Mouse (Mus musculus) cerebellum, adult 2 months (tissue): ENCODE results near the gene Fastk. TPM values are rescaled to one million over a fixed set of nuclear protein-coding genes. Genes with fewer than 3 reads are reported as not detected.
A peak's percentile ranks its signal among the peaks of the same experiment; 100 is the strongest.

Source experiments
- DNase-seq, 2 experiments: peaks; one replicate each; pipeline ENCODE4 v3.0.0; 2021
- H3K27ac ChIP-seq: fragments of 200-500 bp; 2 replicates; pipeline ENCODE4 v1.5.1; 2012; ENCODE audit warnings: low read length, control low read depth, inconsistent platforms; ENCODE audit not compliant: insufficient read depth
- H3K27me3 ChIP-seq: fragments of 200-500 bp; 2 replicates; pipeline ENCODE4 v1.6.1; 2012; ENCODE audit warnings: inconsistent platforms, mild to moderate bottlenecking, low read length, moderate library complexity; ENCODE audit not compliant: control insufficient read depth, insufficient read depth
- H3K4me1 ChIP-seq: fragments of 200-500 bp; 2 replicates; pipeline ENCODE4 v1.6.1; 2011; ENCODE audit warnings: low read length; ENCODE audit not compliant: control insufficient read depth, insufficient read depth
- H3K4me3 ChIP-seq: fragments of 200-500 bp; replicated peaks from 2 replicates; pipeline ENCODE3; 2011; ENCODE audit warnings: mild to moderate bottlenecking, low read depth, low read length, control low read depth; ENCODE audit not compliant: insufficient read depth
- CTCF ChIP-seq: fragments of 200-500 bp; IDR thresholded peaks from 2 replicates; pipeline ENCODE4 v1.5.1; 2011; ENCODE audit warnings: low read depth, mild to moderate bottlenecking, control low read depth, low read length, moderate library complexity, borderline replicate concordance; ENCODE audit not compliant: insufficient read depth
- POLR2A ChIP-seq: fragments of 200-500 bp; IDR thresholded peaks from 2 replicates; pipeline ENCODE4 v1.6.1; 2011; ENCODE audit warnings: low read length, control low read depth, borderline replicate concordance; ENCODE audit not compliant: insufficient read depth
- WGBS: fragments of 180-500 bp; shearing (Covaris S2); methylation state at CpG from one replicate; pipeline ENCODE4 v1.1.7; 2018; 5-methylcytosine and 5-hydroxymethylcytosine counted together
- polyA plus RNA-seq: library from polyadenylated mRNA; depleted of rRNA; stranded (reverse); fragments of >200 nt; gene quantifications from 2 replicates; pipeline ENCODE4 v1.2.3, GENCODE M21; 2012

Gene Fastk
- polyA plus RNA-seq, 1 experiment = 246 TPM

DNA sequence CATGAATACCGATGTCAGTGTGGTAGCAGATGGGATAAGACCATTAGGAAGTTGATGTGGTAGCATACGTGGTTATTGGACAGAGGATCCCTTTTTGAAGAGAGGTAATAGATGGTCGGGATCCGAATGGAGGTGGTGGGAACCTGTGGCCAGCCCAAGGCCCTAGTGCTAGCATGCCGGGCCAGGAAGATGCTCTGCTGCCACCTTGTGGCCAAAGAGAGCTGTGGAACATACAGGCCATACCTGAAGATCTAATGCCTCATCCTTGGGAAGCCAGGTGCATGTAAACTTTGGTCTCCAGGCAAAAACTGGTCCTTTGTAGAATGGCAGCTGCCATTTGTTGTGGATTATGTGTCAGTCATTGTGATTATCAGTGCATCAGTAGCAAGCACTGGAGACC lies 25.5 kb upstream of the Fastk start:
- Histone ChIP-seq H3K4me1 (peaks cover 26% of the 10 kb centered on the region), H3K27me3 (no peaks in the 10 kb centered on the region), H3K27ac (no peak overlapping the region), H3K4me3 (no peak overlapping the region)
- whole genome bisulfite sequencing = 3% methylated on average over 5 of the region's 5 CpGs
- TF ChIP-seq CTCF (peak; percentile 96), POLR2A (no peak)
- peak; percentile 81 to 85 for DNase-seq

DNA sequence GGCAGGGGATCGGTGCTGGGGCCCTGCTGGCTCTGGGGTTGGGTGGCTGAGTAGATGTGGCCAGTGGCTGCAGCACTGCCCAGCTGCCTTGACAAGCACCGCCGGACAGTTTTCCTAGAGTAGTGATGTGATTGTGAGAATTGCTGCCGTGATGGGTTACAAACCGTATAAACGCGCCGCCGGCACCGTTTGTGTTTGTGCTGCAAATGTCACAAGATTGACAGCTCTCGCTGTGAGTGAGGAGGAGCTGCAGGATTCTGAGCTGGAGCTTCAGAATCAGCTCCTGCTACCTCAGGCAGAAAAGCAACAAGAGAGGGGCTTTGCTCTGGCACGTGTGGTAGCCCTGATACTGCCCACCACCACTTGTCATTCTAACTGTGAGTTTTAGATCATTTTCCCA lies 21.7 kb upstream of the Fastk start:
- Histone ChIP-seq H3K4me3 (no peak overlapping the region), H3K4me1 (peaks cover 37% of the 10 kb centered on the region), H3K27ac (no peak overlapping the region), H3K27me3 (no peaks in the 10 kb centered on the region)
- no peak for DNase-seq
- no peak for TF ChIP-seq POLR2A
- WGBS = 6% methylated on average over 12 of the region's 12 CpGs

DNA sequence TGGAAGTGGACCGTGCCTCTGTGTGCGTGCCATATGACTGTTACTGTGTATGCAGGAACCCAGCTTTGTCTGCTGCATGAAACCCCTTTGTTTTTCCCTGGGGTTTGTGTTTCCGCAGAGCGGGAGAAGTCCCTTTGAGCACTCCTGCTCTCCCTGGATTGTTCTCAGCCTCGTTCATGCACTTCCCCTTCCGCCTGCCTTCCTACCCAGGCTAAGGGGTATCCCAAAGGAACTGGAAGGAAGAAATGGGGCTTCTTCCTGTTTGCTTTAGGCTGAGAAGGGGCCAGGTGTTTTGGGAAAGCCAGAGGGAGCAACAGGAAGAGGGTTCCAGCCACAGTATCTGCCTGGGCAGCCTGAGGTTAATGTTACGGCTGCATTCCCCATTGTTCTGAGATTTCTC lies 10.5 kb upstream of the Fastk start:
- 22% methylated on average over 7 of the region's 7 CpGs for WGBS
- H3K27me3 ChIP-seq = no peaks in the 10 kb centered on the region
- peak in 1 of 2 experiments; percentile 23 for DNase-seq
- H3K27ac ChIP-seq = no peak overlapping the region
- H3K4me1 ChIP-seq = peaks cover 31% of the 10 kb centered on the region
- TF ChIP-seq CTCF = no peak
- TF ChIP-seq POLR2A = no peak
- peak overlapping the region; percentile 28 for H3K4me3 ChIP-seq

DNA sequence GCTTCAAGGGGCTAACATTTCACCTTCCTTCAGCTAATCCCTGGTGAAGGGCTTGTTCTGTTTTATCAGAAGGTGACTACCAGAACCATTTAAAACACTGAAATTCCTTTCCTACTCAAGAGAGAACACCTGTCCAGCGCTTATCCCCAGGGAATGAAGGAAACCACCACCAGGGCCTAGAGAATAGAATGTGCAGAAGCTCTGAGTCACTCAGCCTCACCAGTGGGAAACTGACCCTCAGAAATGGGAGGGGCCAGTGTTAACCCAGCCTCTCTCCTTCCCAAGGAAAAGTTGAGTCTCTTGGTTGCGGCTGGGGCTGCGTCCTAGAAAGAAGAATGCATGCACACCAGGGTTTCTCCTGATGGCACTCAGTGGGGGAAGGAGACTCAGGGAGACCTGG lies 10.0 kb upstream of the Fastk start:
- peak in 1 of 2 experiments; percentile 24 for DNase-seq
- 26% methylated on average over 3 of the region's 3 CpGs for WGBS
- Histone ChIP-seq H3K27ac (peak overlapping the region; percentile 70; the same call in 1 of the 2 replicates), H3K27me3 (no peaks in the 10 kb centered on the region), H3K4me3 (peak overlapping the region; percentile 49), H3K4me1 (peaks cover 31% of the 10 kb centered on the region)
- TF ChIP-seq CTCF (no peak), POLR2A (no peak)

DNA sequence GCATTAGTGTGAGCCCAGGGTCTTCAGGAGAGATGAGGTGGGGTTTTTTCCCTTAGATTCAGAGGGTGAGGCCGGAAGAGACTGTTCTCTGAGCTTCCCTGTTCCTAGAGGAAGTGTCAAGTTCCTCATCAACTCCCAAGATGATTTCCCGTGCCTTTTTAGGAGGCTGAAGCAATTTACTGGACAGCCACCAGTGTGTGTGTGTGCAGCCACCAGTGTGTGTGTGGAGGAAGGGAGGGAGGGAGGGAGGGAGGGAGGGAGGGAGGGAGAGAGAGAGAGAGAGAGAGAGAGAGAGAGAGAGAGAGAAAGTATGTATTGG lies 8.9 kb upstream of the Fastk start:
- peaks cover 31% of the 10 kb centered on the region for H3K4me1 ChIP-seq
- H3K4me3 ChIP-seq = peak overlapping the region; percentile 89
- DNase-seq = no peak
- H3K27ac ChIP-seq = peak overlapping the region; percentile 79
- WGBS = 2% methylated on average over 2 of the region's 2 CpGs
- TF ChIP-seq POLR2A = 0 out of 2 replicates have a peak, but pooled peaks have one; percentile 1
- no peak for TF ChIP-seq CTCF
- no peaks in the 10 kb centered on the region for H3K27me3 ChIP-seq

DNA sequence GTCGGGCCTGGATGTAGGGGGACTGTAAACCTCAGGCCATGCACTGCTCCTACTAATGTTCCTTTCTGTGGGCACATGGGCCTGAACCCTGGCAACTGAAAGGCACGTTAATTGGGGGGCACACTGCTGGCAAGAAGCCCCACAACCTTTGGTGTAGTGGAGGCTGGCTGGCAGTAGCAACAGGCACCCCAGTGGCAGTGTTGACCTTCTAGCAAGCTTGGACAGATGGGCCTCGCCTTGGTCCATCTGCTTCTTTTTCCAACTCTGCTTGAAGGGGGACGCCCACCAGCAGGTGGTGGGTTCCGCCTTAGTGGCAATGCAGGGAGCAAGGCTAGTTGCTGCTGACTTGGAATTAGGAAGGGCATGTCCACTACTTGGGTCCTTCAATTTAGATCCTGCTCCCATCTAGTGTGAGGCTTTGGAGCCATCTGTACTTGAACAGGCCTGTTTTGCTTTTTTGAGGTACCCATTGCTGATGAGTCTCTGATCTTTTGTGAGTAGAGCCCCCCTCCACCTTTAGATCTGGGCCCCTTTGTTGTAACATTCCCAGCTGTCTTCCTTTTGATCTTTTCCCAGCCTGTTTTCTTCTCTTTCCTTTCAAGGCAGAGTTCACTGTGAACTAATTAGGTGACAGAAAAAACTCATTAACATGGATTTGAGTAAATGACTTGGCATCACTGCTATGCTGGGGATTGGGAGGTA lies 8.3 kb upstream of the Fastk start:
- 0% methylated on average over 5 of the region's 5 CpGs for WGBS
- Histone ChIP-seq H3K27ac (peak overlapping the region; percentile 79), H3K4me1 (peaks cover 31% of the 10 kb centered on the region), H3K27me3 (no peaks in the 10 kb centered on the region), H3K4me3 (peak overlapping the region; percentile 89)
- DNase-seq = peak; percentile 89 to 91
- TF ChIP-seq POLR2A = 0 out of 2 replicates have a peak, but pooled peaks have one; percentile 11
- no peak for TF ChIP-seq CTCF

DNA sequence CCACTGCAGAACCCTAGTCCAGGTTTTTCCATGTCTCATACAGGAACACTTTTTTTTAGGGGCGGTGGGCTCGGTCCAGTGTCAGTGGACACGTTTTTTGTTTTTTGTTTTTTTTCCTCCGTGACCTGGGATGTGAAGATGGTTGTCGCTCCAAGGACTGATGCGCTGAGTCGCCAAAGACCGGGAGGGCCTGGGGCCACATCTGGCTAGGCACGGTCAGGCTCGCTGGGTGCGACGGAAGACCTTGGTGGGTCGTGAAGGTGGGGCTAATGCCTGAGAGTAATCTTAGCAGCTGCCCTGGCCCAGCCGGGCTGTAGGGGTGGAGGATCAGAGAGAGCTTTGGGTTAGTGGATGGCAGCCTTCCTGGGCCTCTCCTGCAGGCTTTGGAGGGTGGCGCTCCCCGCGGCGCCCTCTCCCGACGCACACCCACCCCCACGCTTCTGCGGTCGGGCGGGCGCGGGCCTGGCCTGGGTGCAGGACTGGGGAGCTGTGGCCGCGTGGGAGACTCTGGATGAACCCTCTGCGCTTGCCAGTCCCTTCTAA lies 7.7 kb upstream of the Fastk start:
- TF ChIP-seq POLR2A = no peak
- TF ChIP-seq CTCF = no peak
- DNase-seq = peak in 1 of 2 experiments; percentile 54
- WGBS = under 1% methylated on average over 29 of the region's 29 CpGs
- no peaks in the 10 kb centered on the region for H3K27me3 ChIP-seq
- peaks cover 31% of the 10 kb centered on the region for H3K4me1 ChIP-seq
- peak overlapping the region; percentile 89 for H3K4me3 ChIP-seq
- H3K27ac ChIP-seq = peak overlapping the region; percentile 79

DNA sequence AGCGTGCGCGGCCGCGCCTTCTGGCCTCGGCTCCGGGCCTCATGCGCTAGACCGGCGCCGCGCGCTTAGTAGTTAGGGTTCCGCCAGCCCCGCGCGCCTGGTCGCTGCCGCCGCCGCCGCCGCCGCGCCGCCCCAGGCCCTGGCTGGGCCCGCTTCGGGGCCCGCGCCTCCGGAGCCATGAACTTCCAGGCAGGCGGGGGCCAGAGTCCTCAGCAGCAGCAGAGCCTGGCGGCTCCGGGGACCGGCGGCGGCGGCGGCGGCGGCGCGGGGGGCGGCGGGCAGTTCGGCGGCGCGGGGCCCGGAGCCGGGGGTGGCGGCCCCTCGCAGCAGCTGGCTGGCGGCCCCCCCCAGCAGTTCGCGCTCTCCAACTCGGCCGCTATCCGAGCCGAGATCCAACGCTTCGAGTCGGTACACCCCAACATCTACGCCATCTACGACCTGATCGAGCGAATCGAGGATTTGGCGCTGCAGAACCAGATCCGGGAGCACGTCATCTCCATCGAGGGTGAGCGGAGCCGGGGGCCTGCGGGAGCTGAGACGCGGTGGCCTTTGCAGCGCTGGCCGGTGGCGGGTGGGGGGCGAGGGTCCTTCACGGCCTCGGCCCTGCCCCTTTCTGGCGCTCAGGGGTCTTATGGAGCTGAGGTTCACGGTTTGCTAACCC lies 7.1 kb upstream of the Fastk start, which contains the start of gene Agap3:
Agap3 (plus strand) TSS at position 148 of the 661 bp plus-strand sequence.
- Histone ChIP-seq H3K27me3 (no peaks in the 10 kb centered on the region), H3K4me1 (peaks cover 25% of the 10 kb centered on the region), H3K4me3 (peak within 1 kb of the TSS; percentile 89), H3K27ac (peak within 1 kb of the TSS; percentile 79)
- TF ChIP-seq CTCF (no peak), POLR2A (no peak)
- under 1% methylated on average over 58 of the region's 85 CpGs for WGBS
- peak; percentile 59 to 68 for DNase-seq
